20 mouse cellular contexts compared by ENCODE assay signal in genomic region chr4:133552029-133552428, GRCm38 (mm10). TPM values are rescaled to one million over a fixed set of nuclear protein-coding genes. Genes with fewer than 3 reads are reported as not detected.
"Had no signal": no experiment of that assay in that cellular context is flagged by ENCODE, and none has a peak within 500 bp of the region (broad histone marks: within the 10 kb centered on the region; RNA-seq: fewer than 3 reads in every experiment).

No protein-coding gene starts in this region.

- DNase-seq: lung, adult 2 months; lung, postnatal 10 days; lung, postnatal 4 days; right cerebral cortex, postnatal 14 days; thymus, adult 2 months; thymus, postnatal 25 days; thymus, postnatal 4 days had no signal

- ATAC-seq: midbrain, embryonic 13.5 days; midbrain, embryonic 15.5 days had no signal

- H3K27ac ChIP-seq: liver, embryonic 15.5 days; lung, embryonic 15.5 days; midbrain, embryonic 10.5 days; midbrain, embryonic 13.5 days; midbrain, embryonic 15.5 days; neural tube, embryonic 12.5 days had no signal

- H3K9ac ChIP-seq: liver, embryonic 15.5 days; lung, embryonic 15.5 days; midbrain, embryonic 13.5 days; midbrain, embryonic 15.5 days; neural tube, embryonic 12.5 days had no signal

- H3K36me3 ChIP-seq: liver, embryonic 15.5 days; lung, embryonic 15.5 days; midbrain, embryonic 10.5 days; midbrain, embryonic 13.5 days; midbrain, embryonic 15.5 days; neural tube, embryonic 12.5 days had no signal

- H3K4me1 ChIP-seq: lung, embryonic 15.5 days; midbrain, embryonic 13.5 days; midbrain, embryonic 15.5 days; neural tube, embryonic 12.5 days had no signal

- H3K4me2 ChIP-seq: liver, embryonic 15.5 days; lung, embryonic 15.5 days; midbrain, embryonic 13.5 days; midbrain, embryonic 15.5 days; neural tube, embryonic 12.5 days had no signal

- H3K27me3 ChIP-seq: liver, embryonic 15.5 days; midbrain, embryonic 15.5 days; neural tube, embryonic 12.5 days had no signal

- H3K9me3 ChIP-seq: liver, embryonic 15.5 days; lung, embryonic 15.5 days; midbrain, embryonic 13.5 days; midbrain, embryonic 15.5 days; neural tube, embryonic 12.5 days had no signal

- H3K4me3 ChIP-seq: liver, embryonic 15.5 days; lung, embryonic 15.5 days; midbrain, embryonic 10.5 days; midbrain, embryonic 13.5 days; midbrain, embryonic 15.5 days; neural tube, embryonic 12.5 days had no signal

RNA-seq across cellular contexts. Expression of gene Nr0b2, which starts 1.1 kb away (rescaled TPM):
- total RNA-seq: megakaryocyte-erythroid progenitor cell, adult 5-6 weeks; midbrain, postnatal 0 days; monocyte, adult 5-6 weeks; neutrophil, adult 5-6 weeks had no signal
- polyA plus RNA-seq: midbrain, embryonic 13.5 days; midbrain, embryonic 15.5 days; midbrain, postnatal 0 days; neural tube, embryonic 12.5 days; neural tube, embryonic 14.5 days; urinary bladder, adult 2 months had no signal

RNA-seq across cellular contexts. Expression of gene Kdf1, which starts 33.3 kb away (rescaled TPM):
- total RNA-seq: megakaryocyte, adult 5-6 weeks; megakaryocyte-erythroid progenitor cell, adult 5-6 weeks; monocyte, adult 5-6 weeks; neutrophil, adult 5-6 weeks had no signal
